Mouse (Mus musculus) retina, postnatal 7 days (tissue): ENCODE data around the gene Dpm1.

Source experiments
- DNase-seq: peaks from one replicate; pipeline ENCODE4 v3.0.0-alpha.2; 2012; ENCODE audit warnings: low read depth, low spot score

The Dpm1 gene

GRCm38 (mm10) chr2:168166750-168167460 is 63.5 kb downstream of the Dpm1 start:
- no peak for DNase-seq

GRCm38 (mm10) chr2:168161978-168162377 is 68.4 kb downstream of the Dpm1 start:
- DNase-seq = no peak

GRCm38 (mm10) chr2:168161514-168161971 is 68.8 kb downstream of the Dpm1 start:
- no peak for DNase-seq

- DNase-seq = no peak
Measured at GRCm38 (mm10) chr2:168160370-168160930, 69.9 kb downstream of the Dpm1 start.
